Mouse (Mus musculus) kidney, postnatal 0 days (tissue): Measurements from ENCODE around the gene Nipal4. TPM values are rescaled to one million over a fixed set of nuclear protein-coding genes. Genes with fewer than 3 reads are reported as not detected.

Experiments
- ATAC-seq: fragments of 200-750 bp; cut with Nextera tagmentation; replicated peaks from 2 replicates; pipeline ENCODE4 v1.8.0; 2017; ENCODE audit warnings: low read depth, moderate number of reproducible peaks, moderate TSS enrichment, moderate library complexity; ENCODE audit not compliant: low FRiP score
- DNase-seq: peaks from one replicate; pipeline ENCODE4 v3.0.0-alpha.2; 2016; ENCODE audit warnings: low spot score
- H3K27ac ChIP-seq: fragments of 300-500 bp; sonication (generic); 2 replicates; pipeline ENCODE4 v1.5.1; 2014; ENCODE audit warnings: mild to moderate bottlenecking
- H3K27me3 ChIP-seq: fragments of 300-500 bp; sonication (generic); 2 replicates; pipeline ENCODE4 v1.6.1; 2014; ENCODE audit warnings: low read length, mixed read lengths; ENCODE audit not compliant: insufficient read depth
- H3K36me3 ChIP-seq: fragments of 300-500 bp; sonication (generic); 2 replicates; pipeline ENCODE4 v1.6.1; 2014; ENCODE audit warnings: low read length, mixed read lengths; ENCODE audit not compliant: insufficient read depth
- H3K4me1 ChIP-seq: fragments of 300-500 bp; sonication (generic); replicated peaks from 2 replicates; pipeline ENCODE4 v1.6.1; 2014; ENCODE audit warnings: antibody characterized with exemption, low read length, mixed read lengths; ENCODE audit not compliant: insufficient read depth
- H3K4me2 ChIP-seq: fragments of 300-500 bp; sonication (generic); 2 replicates; pipeline ENCODE4 v1.6.1; 2014; ENCODE audit warnings: mild to moderate bottlenecking, low read length, moderate library complexity, mixed read lengths
- H3K4me3 ChIP-seq: fragments of 300-500 bp; sonication (generic); replicated peaks from 2 replicates; pipeline ENCODE4 v1.5.1; 2014; ENCODE audit warnings: low read depth, low read length
- H3K9ac ChIP-seq: fragments of 300-500 bp; sonication (generic); 2 replicates; pipeline ENCODE4 v1.6.1; 2014; ENCODE audit warnings: low read depth, low read length
- H3K9me3 ChIP-seq: fragments of 300-500 bp; sonication (generic); replicated peaks from 2 replicates; pipeline ENCODE4 v1.6.1; 2016; ENCODE audit warnings: low read length, inconsistent platforms, mixed read lengths
- CTCF ChIP-seq: IDR thresholded peaks from 2 replicates; pipeline ENCODE4 v1.5.1; 2016; ENCODE audit warnings: antibody characterized with exemption, low read depth, mild to moderate bottlenecking, moderate library complexity
- WGBS: fragments of 180-500 bp; shearing (Covaris S2); extraction: QIAGEN DNeasy Blood & Tissue Kit; methylation state at CpG from one replicate; pipeline ENCODE4 v1.1.7; 2014; 5-methylcytosine and 5-hydroxymethylcytosine counted together
- polyA plus RNA-seq: library from polyadenylated mRNA; unstranded; fragments of >200 nt; fragmentation: Nextera tagmentation; extraction: Ambion mirVana; gene quantifications from 2 replicates; pipeline ENCODE4 v1.2.1, GENCODE M21; 2015

Gene Nipal4
- polyA plus RNA-seq, 1 experiment from 2014 or later = 0.76 TPM

DNA sequence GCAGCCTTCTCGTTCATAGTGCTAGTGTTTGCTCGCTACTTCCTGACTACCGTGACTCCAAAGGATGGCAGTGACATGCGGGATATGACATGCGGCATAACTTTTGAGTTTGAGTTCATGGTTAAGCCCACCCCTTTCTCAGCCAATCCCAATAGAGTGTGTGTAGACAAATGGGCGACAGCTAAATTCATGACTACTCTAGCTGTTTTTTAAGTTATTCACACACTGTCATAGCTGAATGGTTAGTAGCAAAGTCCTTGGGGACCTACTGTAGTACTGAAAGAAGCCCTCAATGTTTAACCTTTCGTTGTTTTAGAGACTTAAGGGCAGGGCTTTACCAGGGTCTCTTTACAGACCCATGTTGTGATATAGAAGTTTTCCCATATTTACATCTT lies 40.5 kb downstream of the Nipal4 start:
- Histone ChIP-seq H3K4me2 (no peak overlapping the region), H3K36me3 (0 out of 2 replicates have a peak, but pooled peaks cover 7% of the 10 kb centered on the region), H3K9ac (no peak overlapping the region), H3K27me3 (no peaks in the 10 kb centered on the region), H3K4me1 (no peaks in the 10 kb centered on the region), H3K4me3 (no peak overlapping the region), H3K27ac (no peak overlapping the region), H3K9me3 (no peaks in the 10 kb centered on the region)
- no peak for ATAC-seq
- DNase-seq = no peak
- WGBS = 91% methylated on average over 7 of the region's 7 CpGs
- no peak for TF ChIP-seq CTCF

DNA sequence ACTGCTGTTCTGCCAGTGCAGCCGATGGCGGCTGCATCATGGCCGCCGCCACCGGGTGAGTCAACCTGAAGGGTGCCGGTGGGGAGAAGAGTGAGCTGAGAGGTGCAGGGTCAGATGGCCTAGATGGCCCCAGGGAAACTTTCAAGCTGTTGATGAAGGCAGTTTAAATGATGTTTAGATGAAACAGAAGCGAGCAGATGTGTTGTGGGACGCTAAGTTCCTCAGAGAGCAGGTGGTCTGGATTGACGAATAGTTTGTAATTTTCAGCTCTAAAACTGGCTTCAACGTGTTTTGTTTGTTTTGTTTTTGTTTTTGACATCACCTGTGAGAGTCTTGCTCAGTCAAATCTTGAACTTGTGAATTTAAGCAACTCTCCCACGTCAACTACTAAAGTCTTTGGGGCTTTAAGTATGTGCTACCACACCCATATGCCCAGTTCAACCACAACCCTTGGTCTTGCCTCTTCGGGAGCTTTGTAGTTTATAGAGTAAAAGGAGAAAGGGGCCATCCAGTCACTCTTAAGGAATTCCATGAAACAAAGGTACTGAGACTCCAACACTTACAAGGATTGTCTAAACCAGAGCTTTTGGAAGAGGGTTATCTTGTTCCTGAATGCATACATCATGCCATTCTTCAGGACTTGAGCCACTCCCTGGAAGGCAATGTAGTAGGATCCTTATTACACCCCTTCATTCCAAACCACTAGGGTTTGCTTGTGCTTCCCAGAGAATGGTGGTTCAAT lies 41.0 kb downstream of the Nipal4 start:
- WGBS = 91% methylated on average over 12 of the region's 12 CpGs
- Histone ChIP-seq H3K4me2 (no peak overlapping the region), H3K4me1 (no peaks in the 10 kb centered on the region), H3K36me3 (0 out of 2 replicates have a peak, but pooled peaks cover 7% of the 10 kb centered on the region), H3K4me3 (no peak overlapping the region), H3K9ac (no peak overlapping the region), H3K9me3 (no peaks in the 10 kb centered on the region), H3K27ac (no peak overlapping the region), H3K27me3 (no peaks in the 10 kb centered on the region)
- TF ChIP-seq CTCF = no peak
- ATAC-seq (no peak), DNase-seq (no peak)

DNA sequence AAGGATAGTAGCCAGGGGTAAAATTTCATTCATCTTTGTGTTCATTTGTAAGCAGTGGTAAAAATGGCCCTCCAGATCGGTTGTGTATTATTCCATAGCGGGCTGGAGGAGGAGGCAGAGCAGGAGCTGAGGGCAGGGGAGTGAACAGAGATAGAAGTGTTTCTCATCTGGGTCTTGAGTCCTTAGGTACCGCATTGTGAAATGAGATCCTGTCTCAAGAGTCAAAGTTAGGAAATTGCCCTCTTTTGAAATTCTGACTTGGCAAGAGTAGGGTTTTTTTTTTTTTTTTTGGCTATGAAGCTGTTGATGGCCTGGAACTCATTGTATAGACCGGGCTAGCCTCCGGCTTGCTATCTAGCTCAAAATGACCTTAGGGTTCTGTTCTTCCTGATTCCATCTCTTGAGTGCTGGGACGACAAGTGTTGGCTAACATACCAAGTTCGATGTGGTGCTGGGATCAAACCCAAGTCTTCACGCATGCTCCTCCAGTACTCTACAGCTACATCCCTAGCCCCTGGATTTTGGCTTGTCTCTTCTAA lies 42.9 kb downstream of the Nipal4 start:
- no peak overlapping the region for H3K9ac ChIP-seq
- ATAC-seq = no peak
- no peaks in the 10 kb centered on the region for H3K27me3 ChIP-seq
- H3K27ac ChIP-seq = no peak overlapping the region
- WGBS = 90% methylated on average over 8 of the region's 8 CpGs
- TF ChIP-seq CTCF = no peak
- no peaks in the 10 kb centered on the region for H3K4me1 ChIP-seq
- DNase-seq = no peak
- H3K9me3 ChIP-seq = no peaks in the 10 kb centered on the region
- no peak overlapping the region for H3K4me3 ChIP-seq
- H3K36me3 ChIP-seq = 0 out of 2 replicates have a peak, but pooled peaks cover 4% of the 10 kb centered on the region
- H3K4me2 ChIP-seq = no peak overlapping the region

DNA sequence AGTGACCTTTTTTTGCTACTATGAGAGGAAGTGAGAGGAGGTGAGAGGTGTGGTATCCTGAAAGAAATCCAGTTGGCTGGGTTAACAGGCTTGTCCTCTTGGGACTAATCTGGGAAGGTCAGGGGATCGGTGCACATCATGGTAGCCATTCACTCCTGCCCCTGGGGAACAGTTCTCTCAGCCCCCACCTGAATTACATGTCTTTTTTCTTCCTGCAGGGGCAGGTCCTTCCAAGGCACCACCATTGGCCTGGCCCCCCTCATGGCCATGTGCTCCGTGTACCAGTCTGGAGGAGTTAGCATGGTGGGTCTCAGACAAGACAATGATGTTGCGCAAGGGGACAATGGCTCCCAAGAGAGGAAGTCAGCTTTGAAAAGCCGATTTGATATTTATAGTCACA lies 43.4 kb downstream of the Nipal4 start:
- Histone ChIP-seq H3K4me1 (no peaks in the 10 kb centered on the region), H3K4me3 (no peak overlapping the region), H3K9ac (no peak overlapping the region), H3K9me3 (no peaks in the 10 kb centered on the region), H3K27ac (no peak overlapping the region), H3K4me2 (no peak overlapping the region), H3K36me3 (0 out of 2 replicates have a peak, but pooled peaks cover 4% of the 10 kb centered on the region), H3K27me3 (no peaks in the 10 kb centered on the region)
- WGBS = 86% methylated on average over 4 of the region's 4 CpGs
- no peak for ATAC-seq
- no peak for TF ChIP-seq CTCF
- no peak for DNase-seq

DNA sequence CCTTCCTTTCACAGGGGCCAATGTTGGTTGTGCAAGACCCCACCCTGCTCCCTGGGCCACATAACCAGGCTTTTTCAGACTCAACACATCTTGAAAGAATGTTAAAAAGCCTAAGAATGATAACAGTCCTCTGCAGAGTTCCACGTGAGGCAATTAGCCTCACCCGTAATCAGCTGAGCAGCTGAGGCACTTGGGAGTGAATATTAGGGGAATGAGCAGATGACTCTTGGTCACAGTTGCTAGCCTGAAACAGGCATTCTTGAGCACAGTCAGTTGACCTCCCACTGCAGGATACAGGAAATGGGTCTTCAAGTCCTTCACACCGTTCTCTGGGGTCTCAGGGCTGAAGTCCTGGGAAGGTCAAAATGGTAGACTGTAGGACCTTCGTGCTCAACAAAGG lies 44.6 kb downstream of the Nipal4 start:
- Histone ChIP-seq H3K4me2 (no peak overlapping the region), H3K36me3 (0 out of 2 replicates have a peak, but pooled peaks cover 4% of the 10 kb centered on the region), H3K9me3 (no peaks in the 10 kb centered on the region), H3K27ac (no peak overlapping the region), H3K27me3 (no peaks in the 10 kb centered on the region), H3K9ac (no peak overlapping the region), H3K4me3 (no peak overlapping the region), H3K4me1 (no peaks in the 10 kb centered on the region)
- DNase-seq (no peak), ATAC-seq (no peak)
- 91% methylated on average over 4 of the region's 4 CpGs for WGBS
- no peak for TF ChIP-seq CTCF

DNA sequence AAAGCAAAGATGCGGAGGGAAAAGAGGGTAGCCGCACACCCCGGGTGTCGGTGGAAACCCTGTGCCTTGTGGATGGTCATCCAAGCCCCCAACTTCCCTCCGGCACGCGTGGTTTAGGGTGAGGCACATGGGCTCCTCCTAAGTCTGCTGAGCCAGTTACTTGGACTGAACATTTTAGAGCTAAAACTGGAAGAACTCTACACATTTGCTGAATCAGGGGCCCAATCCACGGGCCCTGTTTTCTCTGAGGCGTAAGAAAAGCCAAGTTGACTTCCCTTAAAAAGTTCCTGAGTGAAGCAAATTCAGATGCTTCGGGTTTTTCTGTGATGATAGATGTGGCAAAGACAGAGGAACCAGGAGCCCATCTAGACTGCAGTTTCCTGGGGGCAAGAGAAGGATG lies 46.2 kb downstream of the Nipal4 start:
- DNase-seq (no peak), ATAC-seq (no peak)
- Histone ChIP-seq H3K27ac (no peak overlapping the region), H3K4me2 (no peak overlapping the region), H3K9me3 (no peaks in the 10 kb centered on the region), H3K9ac (no peak overlapping the region), H3K36me3 (0 out of 2 replicates have a peak, but pooled peaks cover 2% of the 10 kb centered on the region), H3K27me3 (no peaks in the 10 kb centered on the region), H3K4me3 (no peak overlapping the region), H3K4me1 (no peaks in the 10 kb centered on the region)
- 83% methylated on average over 10 of the region's 10 CpGs for WGBS
- no peak for TF ChIP-seq CTCF
